27 mouse cellular contexts compared by ENCODE assay signal in genomic region chr3:44130657-44131056, GRCm38 (mm10).
DNase-seq lines count a peak whose midpoint lies in the region; ATAC-seq and TF ChIP-seq lines count a peak whose summit lies in the region.
"Had no signal": no experiment of that assay in that cellular context is flagged by ENCODE, and none has a peak within 500 bp of the region (broad histone marks: within the 10 kb centered on the region; RNA-seq: fewer than 3 reads in every experiment).

No protein-coding gene starts in this region.

- no peaks in the 10 kb centered on the region for H3K4me1 ChIP-seq in forebrain, embryonic 14.5 days (ENCODE audit: control insufficient read depth, insufficient read depth, low read length)
- no peaks in the 10 kb centered on the region for H3K4me1 ChIP-seq in forebrain, postnatal 0 days (ENCODE audit: insufficient read depth)
- no peaks in the 10 kb centered on the region for H3K4me1 ChIP-seq in midbrain, embryonic 12.5 days
- no peaks in the 10 kb centered on the region for H3K4me1 ChIP-seq in midbrain, embryonic 10.5 days
- no peaks in the 10 kb centered on the region for H3K4me1 ChIP-seq in hindbrain, embryonic 14.5 days (replicated peaks; ENCODE audit: control insufficient read depth, insufficient read depth, low read length)
- no peaks in the 10 kb centered on the region for H3K4me1 ChIP-seq in midbrain, embryonic 16.5 days (ENCODE audit: control insufficient read depth, insufficient read depth, low read length)
- H3K4me1 ChIP-seq in heart, embryonic 11.5 days (ENCODE audit: control insufficient read depth, insufficient read depth, low read length) = no peaks in the 10 kb centered on the region
- no peaks in the 10 kb centered on the region for H3K4me1 ChIP-seq in lung, postnatal 0 days (ENCODE audit: insufficient read depth, low read depth, low read length)
- H3K4me1 ChIP-seq: heart, embryonic 15.5 days; liver, embryonic 15.5 days had no signal

- TF ChIP-seq EP300 in lung, postnatal 0 days (IDR thresholded peaks at IDR 0.05) = no peak

- no peaks in the 10 kb centered on the region for H3K9me3 ChIP-seq in forebrain, embryonic 14.5 days (replicated peaks; ENCODE audit: control insufficient read depth, low read length)
- H3K9me3 ChIP-seq in forebrain, postnatal 0 days (ENCODE audit: low read length) = no peaks in the 10 kb centered on the region
- H3K9me3 ChIP-seq in midbrain, embryonic 12.5 days = no peaks in the 10 kb centered on the region
- H3K9me3 ChIP-seq in midbrain, embryonic 10.5 days (replicated peaks) = no peaks in the 10 kb centered on the region
- no peaks in the 10 kb centered on the region for H3K9me3 ChIP-seq in hindbrain, embryonic 14.5 days (ENCODE audit: control insufficient read depth, low read length)
- H3K9me3 ChIP-seq in midbrain, embryonic 16.5 days (replicated peaks; ENCODE audit: control insufficient read depth, low read length, poor library complexity, severe bottlenecking) = no peaks in the 10 kb centered on the region
- H3K9me3 ChIP-seq in heart, embryonic 11.5 days (replicated peaks; ENCODE audit: control insufficient read depth, low read length) = no peaks in the 10 kb centered on the region
- H3K9me3 ChIP-seq in lung, postnatal 0 days (ENCODE audit: low read length) = no peaks in the 10 kb centered on the region
- H3K9me3 ChIP-seq: heart, embryonic 15.5 days; liver, embryonic 15.5 days had no signal

- no peaks in the 10 kb centered on the region for H3K27me3 ChIP-seq in forebrain, embryonic 14.5 days (replicated peaks; ENCODE audit: control insufficient read depth, insufficient read depth, low read length)
- H3K27me3 ChIP-seq in forebrain, postnatal 0 days (ENCODE audit: insufficient read depth, low read length) = no peaks in the 10 kb centered on the region
- H3K27me3 ChIP-seq in midbrain, embryonic 12.5 days = no peaks in the 10 kb centered on the region
- no peaks in the 10 kb centered on the region for H3K27me3 ChIP-seq in midbrain, embryonic 10.5 days (ENCODE audit: low read depth, poor library complexity, severe bottlenecking)
- no peaks in the 10 kb centered on the region for H3K27me3 ChIP-seq in hindbrain, embryonic 14.5 days (ENCODE audit: control insufficient read depth, insufficient read depth, low read length)
- no peaks in the 10 kb centered on the region for H3K27me3 ChIP-seq in midbrain, embryonic 16.5 days (ENCODE audit: control insufficient read depth, insufficient read depth, low read depth, low read length)
- H3K27me3 ChIP-seq in heart, embryonic 11.5 days (ENCODE audit: control insufficient read depth, insufficient read depth, low read length) = no peaks in the 10 kb centered on the region
- H3K27me3 ChIP-seq in lung, postnatal 0 days (replicated peaks; ENCODE audit: insufficient read depth, low read length) = no peaks in the 10 kb centered on the region
- H3K27me3 ChIP-seq: CH12.LX; heart, embryonic 15.5 days; liver, embryonic 15.5 days had no signal

- 83% methylated on average over 1 of the region's 1 CpGs for WGBS in forebrain, embryonic 14.5 days
- WGBS in forebrain, postnatal 0 days = 61% methylated on average over 1 of the region's 1 CpGs
- 85% methylated on average over 1 of the region's 1 CpGs for WGBS in midbrain, embryonic 12.5 days
- 85% methylated on average over 1 of the region's 1 CpGs for WGBS in midbrain, embryonic 10.5 days
- WGBS in hindbrain, embryonic 14.5 days = 30% methylated on average over 1 of the region's 1 CpGs
- 50% methylated on average over 1 of the region's 1 CpGs for WGBS in midbrain, embryonic 16.5 days
- WGBS in heart, embryonic 11.5 days (ENCODE audit: insufficient replicate concordance) = 78% methylated on average over 1 of the region's 1 CpGs
- 89% methylated on average over 1 of the region's 1 CpGs for WGBS in lung, postnatal 0 days

- no peaks in the 10 kb centered on the region for H3K36me3 ChIP-seq in forebrain, embryonic 14.5 days (ENCODE audit: control insufficient read depth, insufficient read depth, low read length)
- no peaks in the 10 kb centered on the region for H3K36me3 ChIP-seq in forebrain, postnatal 0 days (ENCODE audit: insufficient read depth)
- H3K36me3 ChIP-seq in midbrain, embryonic 12.5 days = no peaks in the 10 kb centered on the region
- H3K36me3 ChIP-seq in midbrain, embryonic 10.5 days = no peaks in the 10 kb centered on the region
- no peaks in the 10 kb centered on the region for H3K36me3 ChIP-seq in hindbrain, embryonic 14.5 days (replicated peaks; ENCODE audit: control insufficient read depth, insufficient read depth)
- H3K36me3 ChIP-seq in midbrain, embryonic 16.5 days (ENCODE audit: control insufficient read depth, insufficient read depth, low read length) = no peaks in the 10 kb centered on the region
- H3K36me3 ChIP-seq in heart, embryonic 11.5 days (ENCODE audit: control insufficient read depth, insufficient read depth, low read length) = no peaks in the 10 kb centered on the region
- H3K36me3 ChIP-seq in lung, postnatal 0 days (ENCODE audit: insufficient read depth, low read length) = no peaks in the 10 kb centered on the region
- H3K36me3 ChIP-seq: heart, embryonic 15.5 days; liver, embryonic 15.5 days had no signal

- no peak overlapping the region for H3K4me3 ChIP-seq in forebrain, embryonic 14.5 days (ENCODE audit: low read depth, low read length)
- no peak overlapping the region for H3K4me3 ChIP-seq in forebrain, postnatal 0 days (ENCODE audit: low read depth, low read length)
- H3K4me3 ChIP-seq in midbrain, embryonic 12.5 days = no peak overlapping the region
- no peak overlapping the region for H3K4me3 ChIP-seq in midbrain, embryonic 10.5 days
- no peak overlapping the region for H3K4me3 ChIP-seq in hindbrain, embryonic 14.5 days (replicated peaks; ENCODE audit: low read length)
- no peak overlapping the region for H3K4me3 ChIP-seq in midbrain, embryonic 16.5 days (ENCODE audit: low read depth, low read length)
- no peak overlapping the region for H3K4me3 ChIP-seq in heart, embryonic 11.5 days (ENCODE audit: low read depth, low read length)
- no peak overlapping the region for H3K4me3 ChIP-seq in lung, postnatal 0 days (ENCODE audit: low read depth, low read length)
- H3K4me3 ChIP-seq: heart, embryonic 15.5 days; liver, embryonic 15.5 days had no signal

- peak; percentile 54 for DNase-seq in forebrain, embryonic 14.5 days (ENCODE audit: low spot score)
- DNase-seq in forebrain, postnatal 0 days = no peak
- no peak for DNase-seq in midbrain, embryonic 10.5 days (ENCODE audit: low spot score)
- peak; percentile 36 for DNase-seq in hindbrain, embryonic 14.5 days (ENCODE audit: low spot score)
- no peak for DNase-seq in lung, postnatal 0 days (ENCODE audit: low spot score)
- DNase-seq: adrenal gland, adult 2 months; adrenal gland, postnatal 36 days; cerebellum, adult 8-10 months; cerebellum, postnatal 36 days; gastrocnemius, postnatal 14 days; kidney, adult 9 months; kidney, postnatal 14 days; layer of hippocampus, adult 9-11 months; liver; lung, embryonic 14.5 days; right cerebral cortex, postnatal 4 days; thymus, adult 18-20 months; thymus, postnatal 25 days had no signal

- no peak overlapping the region for H3K27ac ChIP-seq in forebrain, embryonic 14.5 days (ENCODE audit: low read depth, low read length)
- no peak overlapping the region for H3K27ac ChIP-seq in forebrain, postnatal 0 days (ENCODE audit: low read depth, low read length)
- H3K27ac ChIP-seq in midbrain, embryonic 12.5 days (replicated peaks) = no peak overlapping the region
- H3K27ac ChIP-seq in midbrain, embryonic 10.5 days (replicated peaks) = no peak overlapping the region
- H3K27ac ChIP-seq in hindbrain, embryonic 14.5 days = no peak overlapping the region
- no peak overlapping the region for H3K27ac ChIP-seq in midbrain, embryonic 16.5 days (ENCODE audit: low read length)
- no peak overlapping the region for H3K27ac ChIP-seq in heart, embryonic 11.5 days (ENCODE audit: low read depth, low read length)
- no peak overlapping the region for H3K27ac ChIP-seq in lung, postnatal 0 days (ENCODE audit: low read length)
- H3K27ac ChIP-seq: heart, embryonic 15.5 days; liver, embryonic 15.5 days; stomach, postnatal 0 days had no signal

- TF ChIP-seq CTCF in forebrain, postnatal 0 days (IDR thresholded peaks at IDR 0.05; ENCODE audit: low read depth) = no peak
- TF ChIP-seq CTCF in lung, postnatal 0 days (IDR thresholded peaks at IDR 0.05) = no peak

- ATAC-seq in forebrain, embryonic 14.5 days = peak; percentile 57; the same call in 1 of the 2 replicates
- ATAC-seq in forebrain, postnatal 0 days = no peak
- peak; percentile 60 for ATAC-seq in midbrain, embryonic 12.5 days (ENCODE audit: low FRiP score, low read depth)
- peak; percentile 55; the same call in 1 of the 2 replicates for ATAC-seq in hindbrain, embryonic 14.5 days (ENCODE audit: low FRiP score)
- peak; percentile 66 for ATAC-seq in midbrain, embryonic 16.5 days
- ATAC-seq in heart, embryonic 11.5 days (replicated peaks; ENCODE audit: insufficient number of reproducible peaks, low FRiP score, low TSS enrichment) = no peak
- ATAC-seq in lung, postnatal 0 days = no peak
- ATAC-seq: activated CD4-positive, CD25-positive, alpha-beta regulatory T cell, adult 4 months; intestine, postnatal 0 days had no signal

- H3K4me2 ChIP-seq in forebrain, embryonic 14.5 days (ENCODE audit: low read length) = no peak overlapping the region
- no peak overlapping the region for H3K4me2 ChIP-seq in forebrain, postnatal 0 days (ENCODE audit: low read depth)
- H3K4me2 ChIP-seq in midbrain, embryonic 12.5 days (replicated peaks) = no peak overlapping the region
- no peak overlapping the region for H3K4me2 ChIP-seq in hindbrain, embryonic 14.5 days (replicated peaks)
- no peak overlapping the region for H3K4me2 ChIP-seq in midbrain, embryonic 16.5 days (ENCODE audit: low read length)
- no peak overlapping the region for H3K4me2 ChIP-seq in heart, embryonic 11.5 days
- H3K4me2 ChIP-seq in lung, postnatal 0 days (replicated peaks; ENCODE audit: low read depth, low read length) = no peak overlapping the region
- H3K4me2 ChIP-seq: heart, embryonic 15.5 days; liver, embryonic 15.5 days; lung, embryonic 14.5 days had no signal

- H3K9ac ChIP-seq in forebrain, embryonic 14.5 days (ENCODE audit: low read length) = no peak overlapping the region
- H3K9ac ChIP-seq in forebrain, postnatal 0 days = no peak overlapping the region
- H3K9ac ChIP-seq in midbrain, embryonic 12.5 days (replicated peaks) = no peak overlapping the region
- no peak overlapping the region for H3K9ac ChIP-seq in hindbrain, embryonic 14.5 days
- no peak overlapping the region for H3K9ac ChIP-seq in midbrain, embryonic 16.5 days (ENCODE audit: low read depth, low read length)
- no peak overlapping the region for H3K9ac ChIP-seq in heart, embryonic 11.5 days (ENCODE audit: low read depth, low read length)
- H3K9ac ChIP-seq in lung, postnatal 0 days (replicated peaks; ENCODE audit: low read depth) = no peak overlapping the region
- H3K9ac ChIP-seq: heart, embryonic 15.5 days; liver, embryonic 15.5 days; lung, embryonic 14.5 days had no signal

Comparison
In these comparisons a context has a peak if more than half of its experiments do, and no peak if none do; other contexts are left out.
1. ATAC-seq: peak in forebrain, embryonic 14.5 days (single experiment), midbrain, embryonic 12.5 days (single experiment), hindbrain, embryonic 14.5 days (single experiment) and midbrain, embryonic 16.5 days (single experiment); none in forebrain, postnatal 0 days (single experiment), heart, embryonic 11.5 days (single experiment) and lung, postnatal 0 days (single experiment).
2. DNase-seq: peak in forebrain, embryonic 14.5 days (single experiment) and hindbrain, embryonic 14.5 days (single experiment); none in forebrain, postnatal 0 days (single experiment), midbrain, embryonic 10.5 days (single experiment) and lung, postnatal 0 days (single experiment).